Mouse (Mus musculus): ENCODE measurements around the gene Ppp2r2d. TPM values are rescaled to one million over a fixed set of nuclear protein-coding genes. Genes with fewer than 3 reads are reported as not detected.

The Ppp2r2d gene
- polyA plus RNA-seq, 1 experiment from 2014 or later, result 13.9 TPM

DNA sequence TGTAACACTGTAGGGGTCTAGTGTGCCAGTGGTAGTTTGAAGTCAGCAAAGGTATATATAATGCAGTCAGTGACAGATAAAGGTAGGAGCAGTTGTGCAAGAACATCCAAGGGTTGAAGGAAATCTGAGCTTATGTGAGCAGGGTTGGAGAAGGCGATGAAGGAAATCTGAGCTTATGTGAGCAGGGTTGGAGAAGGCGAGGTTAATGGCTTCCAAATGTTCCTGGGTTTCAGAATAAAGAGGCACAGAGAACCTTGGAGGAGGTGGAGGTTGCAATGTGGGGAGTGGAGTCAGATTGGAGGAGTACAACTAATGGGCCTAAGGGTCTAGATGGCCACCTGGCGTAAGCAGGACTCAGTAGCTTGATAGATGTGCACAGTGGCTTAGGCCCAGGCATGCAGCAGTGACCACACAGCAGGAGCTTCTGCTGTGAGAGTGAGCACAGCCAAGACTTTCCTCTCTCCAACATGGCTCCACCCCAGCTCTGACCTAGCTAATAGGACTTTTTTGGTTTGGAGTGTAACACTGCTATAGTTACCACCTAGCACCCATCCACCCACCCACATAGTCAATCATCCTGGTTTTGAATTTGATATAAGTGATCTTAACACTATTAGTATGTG is 18.2 kb downstream of the Ppp2r2d start:
- no peak overlapping the region for H3K9ac ChIP-seq
- peaks cover 6% of the 10 kb centered on the region for H3K4me1 ChIP-seq (replicated peaks)
- no peaks in the 10 kb centered on the region for H3K9me3 ChIP-seq (replicated peaks)
- WGBS (ENCODE audit: insufficient replicate concordance), result 72% methylated on average over 3 of the region's 3 CpGs
- no peak overlapping the region for H3K4me2 ChIP-seq
- no peak overlapping the region for H3K4me3 ChIP-seq (replicated peaks)
- no peak overlapping the region for H3K27ac ChIP-seq (replicated peaks)
- peaks cover 16% of the 10 kb centered on the region for H3K36me3 ChIP-seq (replicated peaks)
- no peak for ATAC-seq (ENCODE audit: insufficient read depth)
- H3K27me3 ChIP-seq, result no peaks in the 10 kb centered on the region

DNA sequence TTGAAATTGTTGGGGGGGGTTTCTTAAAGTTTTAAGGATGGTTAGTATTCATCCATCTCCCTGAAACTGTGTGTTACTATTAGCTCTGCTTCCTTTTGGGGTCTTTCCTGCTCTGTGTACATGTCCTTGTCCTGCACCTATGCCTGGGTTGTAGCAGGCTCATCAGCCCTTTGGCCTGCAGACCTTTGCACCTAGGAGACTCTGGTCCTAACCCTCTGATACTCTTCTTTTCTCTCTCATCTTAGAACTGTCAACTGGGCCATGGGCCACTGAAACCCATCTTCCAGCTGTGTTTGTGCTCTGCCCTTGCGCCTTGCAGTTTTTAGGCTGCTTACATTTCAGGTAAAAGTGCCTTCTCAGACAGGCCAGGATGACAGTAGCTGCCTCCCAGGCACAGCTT is 18.9 kb downstream of the Ppp2r2d start:
- Histone ChIP-seq H3K27me3 (no peaks in the 10 kb centered on the region), H3K9ac (no peak overlapping the region), H3K9me3 (replicated peaks) (no peaks in the 10 kb centered on the region), H3K36me3 (replicated peaks) (peaks cover 22% of the 10 kb centered on the region), H3K27ac (replicated peaks) (no peak overlapping the region), H3K4me3 (replicated peaks) (no peak overlapping the region), H3K4me2 (no peak overlapping the region), H3K4me1 (replicated peaks) (peaks cover 6% of the 10 kb centered on the region)
- ATAC-seq (ENCODE audit: insufficient read depth), result no peak
- 84% methylated on average over 1 of the region's 1 CpGs for WGBS (ENCODE audit: insufficient replicate concordance)

DNA sequence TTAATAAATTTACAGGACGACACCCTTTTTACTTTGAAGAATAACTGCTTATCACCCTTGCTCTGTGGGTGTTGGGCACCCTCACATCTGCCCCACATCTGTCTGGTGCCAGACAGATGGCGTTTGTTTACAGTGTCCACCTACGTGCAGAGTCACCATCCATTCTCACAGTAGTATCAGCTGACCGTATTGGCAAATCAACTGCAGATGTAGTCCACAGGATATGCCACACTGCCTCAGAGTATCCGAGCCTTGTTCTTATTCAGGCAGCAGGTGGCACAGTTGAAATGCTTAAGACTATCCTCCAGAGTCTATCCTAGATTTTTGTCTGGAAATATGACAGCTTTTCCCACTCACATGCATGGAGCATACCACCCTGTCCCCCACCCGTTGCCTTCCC is 21.4 kb downstream of the Ppp2r2d start:
- Histone ChIP-seq H3K27me3 (no peaks in the 10 kb centered on the region), H3K4me1 (replicated peaks) (peaks cover 6% of the 10 kb centered on the region), H3K4me3 (replicated peaks) (no peak overlapping the region), H3K9ac (no peak overlapping the region), H3K27ac (replicated peaks) (no peak overlapping the region), H3K9me3 (replicated peaks) (no peaks in the 10 kb centered on the region), H3K4me2 (no peak overlapping the region), H3K36me3 (replicated peaks) (peaks cover 42% of the 10 kb centered on the region)
- ATAC-seq (ENCODE audit: insufficient read depth), result peak; percentile 52; the same call in 1 of the 2 replicates
- WGBS (ENCODE audit: insufficient replicate concordance), result 60% methylated on average over 6 of the region's 6 CpGs

DNA sequence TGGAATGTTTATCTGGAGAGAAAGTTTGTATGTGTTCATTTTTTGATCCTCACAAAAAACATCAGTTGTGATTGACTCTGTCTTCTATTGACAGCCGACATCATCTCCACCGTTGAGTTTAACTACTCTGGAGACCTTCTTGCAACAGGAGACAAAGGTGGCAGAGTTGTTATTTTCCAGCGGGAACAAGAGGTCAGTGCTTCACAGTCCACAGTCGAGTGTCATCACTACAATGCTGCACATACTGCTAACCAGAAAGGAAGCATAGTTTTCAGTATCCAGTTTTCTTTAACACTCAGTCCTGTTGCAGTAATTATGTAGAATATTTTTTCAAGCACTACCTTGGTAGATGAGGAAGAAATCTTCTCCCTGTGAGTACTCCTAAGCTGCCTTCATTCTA is 22.4 kb downstream of the Ppp2r2d start:
- no peak overlapping the region for H3K27ac ChIP-seq (replicated peaks)
- H3K36me3 ChIP-seq (replicated peaks), result peaks cover 44% of the 10 kb centered on the region
- peaks cover 6% of the 10 kb centered on the region for H3K4me1 ChIP-seq (replicated peaks)
- no peaks in the 10 kb centered on the region for H3K27me3 ChIP-seq
- WGBS (ENCODE audit: insufficient replicate concordance), result 75% methylated on average over 4 of the region's 4 CpGs
- no peak overlapping the region for H3K4me2 ChIP-seq
- no peaks in the 10 kb centered on the region for H3K9me3 ChIP-seq (replicated peaks)
- no peak for ATAC-seq (ENCODE audit: insufficient read depth)
- H3K4me3 ChIP-seq (replicated peaks), result no peak overlapping the region
- H3K9ac ChIP-seq, result no peak overlapping the region

DNA sequence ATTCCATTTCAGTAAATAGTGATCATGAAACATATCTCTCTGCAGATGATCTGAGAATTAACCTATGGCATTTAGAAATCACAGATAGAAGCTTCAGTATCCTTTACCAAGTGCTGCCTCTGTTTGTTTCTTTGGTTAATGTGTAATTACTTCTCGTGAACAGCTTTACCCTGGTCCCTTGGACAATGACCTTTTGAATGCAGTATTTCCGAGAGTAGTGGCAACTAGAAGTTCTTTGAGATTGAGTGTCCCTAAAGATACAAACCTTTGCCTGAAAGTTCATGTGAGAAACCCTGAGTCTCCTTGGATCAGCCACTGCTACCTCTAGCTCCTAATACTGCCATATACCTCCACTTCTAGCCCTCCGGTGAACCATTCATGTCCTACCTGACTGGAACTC is 27.1 kb downstream of the Ppp2r2d start:
- Histone ChIP-seq H3K4me1 (replicated peaks) (0 out of 2 replicates have a peak, but pooled peaks cover 5% of the 10 kb centered on the region), H3K4me2 (no peak overlapping the region), H3K27ac (replicated peaks) (no peak overlapping the region), H3K9me3 (replicated peaks) (no peaks in the 10 kb centered on the region), H3K27me3 (no peaks in the 10 kb centered on the region), H3K9ac (no peak overlapping the region), H3K36me3 (replicated peaks) (peaks cover 90% of the 10 kb centered on the region), H3K4me3 (replicated peaks) (no peak overlapping the region)
- WGBS (ENCODE audit: insufficient replicate concordance), result 77% methylated on average over 3 of the region's 3 CpGs
- no peak for ATAC-seq (ENCODE audit: insufficient read depth)

DNA sequence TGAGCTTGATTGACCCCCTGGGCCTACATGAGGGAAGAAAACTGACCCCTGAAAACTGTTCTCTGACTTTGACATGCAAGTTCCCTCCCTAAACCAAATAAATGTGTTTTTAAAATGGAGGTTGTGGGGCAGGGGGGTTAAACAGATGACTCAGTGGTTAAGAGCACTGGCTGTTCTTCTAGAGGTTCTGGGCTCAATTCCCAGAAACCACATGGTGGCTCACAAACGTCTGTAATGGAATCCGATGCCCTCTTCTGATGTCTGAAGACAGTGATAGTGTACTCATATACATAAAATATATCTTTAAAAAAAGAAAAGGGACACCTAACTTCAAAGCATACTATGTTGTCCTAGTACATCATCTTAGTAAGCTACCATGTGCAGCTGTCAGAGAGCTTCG is 29.2 kb downstream of the Ppp2r2d start:
- H3K4me1 ChIP-seq (replicated peaks), result 0 out of 2 replicates have a peak, but pooled peaks cover 5% of the 10 kb centered on the region
- peaks cover 95% of the 10 kb centered on the region for H3K36me3 ChIP-seq (replicated peaks)
- no peak overlapping the region for H3K27ac ChIP-seq (replicated peaks)
- H3K27me3 ChIP-seq, result no peaks in the 10 kb centered on the region
- WGBS (ENCODE audit: insufficient replicate concordance), result 77% methylated on average over 3 of the region's 3 CpGs
- H3K4me2 ChIP-seq, result no peak overlapping the region
- no peak overlapping the region for H3K4me3 ChIP-seq (replicated peaks)
- no peak overlapping the region for H3K9ac ChIP-seq
- ATAC-seq (ENCODE audit: insufficient read depth), result no peak
- H3K9me3 ChIP-seq (replicated peaks), result no peaks in the 10 kb centered on the region

DNA sequence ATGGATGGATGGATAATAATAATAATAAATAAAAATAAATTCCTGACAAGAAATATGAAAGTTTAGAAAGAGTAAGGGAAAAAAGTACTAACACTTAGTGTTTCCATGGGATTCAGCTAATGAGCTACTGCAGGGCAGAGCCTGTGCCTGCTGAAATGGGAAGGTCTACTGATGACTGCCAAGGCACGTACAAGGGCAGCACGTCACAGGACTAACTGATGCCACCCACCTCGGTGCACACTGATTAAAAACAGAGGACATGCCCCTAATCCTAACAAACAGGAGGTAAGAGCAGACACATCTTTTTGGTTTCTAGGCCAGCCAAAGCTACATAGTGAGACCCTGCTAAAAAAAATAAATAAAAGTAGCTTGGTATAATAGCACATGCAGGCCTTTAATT is 37.8 kb downstream of the Ppp2r2d start:
- no peak overlapping the region for H3K4me3 ChIP-seq (replicated peaks)
- H3K27me3 ChIP-seq, result no peaks in the 10 kb centered on the region
- H3K4me1 ChIP-seq (replicated peaks), result no peaks in the 10 kb centered on the region
- ATAC-seq (ENCODE audit: insufficient read depth), result no peak
- H3K9ac ChIP-seq, result no peak overlapping the region
- H3K4me2 ChIP-seq, result no peak overlapping the region
- 84% methylated on average over 3 of the region's 3 CpGs for WGBS (ENCODE audit: insufficient replicate concordance)
- H3K27ac ChIP-seq (replicated peaks), result no peak overlapping the region
- H3K36me3 ChIP-seq (replicated peaks), result peaks cover 55% of the 10 kb centered on the region
- no peaks in the 10 kb centered on the region for H3K9me3 ChIP-seq (replicated peaks)

DNA sequence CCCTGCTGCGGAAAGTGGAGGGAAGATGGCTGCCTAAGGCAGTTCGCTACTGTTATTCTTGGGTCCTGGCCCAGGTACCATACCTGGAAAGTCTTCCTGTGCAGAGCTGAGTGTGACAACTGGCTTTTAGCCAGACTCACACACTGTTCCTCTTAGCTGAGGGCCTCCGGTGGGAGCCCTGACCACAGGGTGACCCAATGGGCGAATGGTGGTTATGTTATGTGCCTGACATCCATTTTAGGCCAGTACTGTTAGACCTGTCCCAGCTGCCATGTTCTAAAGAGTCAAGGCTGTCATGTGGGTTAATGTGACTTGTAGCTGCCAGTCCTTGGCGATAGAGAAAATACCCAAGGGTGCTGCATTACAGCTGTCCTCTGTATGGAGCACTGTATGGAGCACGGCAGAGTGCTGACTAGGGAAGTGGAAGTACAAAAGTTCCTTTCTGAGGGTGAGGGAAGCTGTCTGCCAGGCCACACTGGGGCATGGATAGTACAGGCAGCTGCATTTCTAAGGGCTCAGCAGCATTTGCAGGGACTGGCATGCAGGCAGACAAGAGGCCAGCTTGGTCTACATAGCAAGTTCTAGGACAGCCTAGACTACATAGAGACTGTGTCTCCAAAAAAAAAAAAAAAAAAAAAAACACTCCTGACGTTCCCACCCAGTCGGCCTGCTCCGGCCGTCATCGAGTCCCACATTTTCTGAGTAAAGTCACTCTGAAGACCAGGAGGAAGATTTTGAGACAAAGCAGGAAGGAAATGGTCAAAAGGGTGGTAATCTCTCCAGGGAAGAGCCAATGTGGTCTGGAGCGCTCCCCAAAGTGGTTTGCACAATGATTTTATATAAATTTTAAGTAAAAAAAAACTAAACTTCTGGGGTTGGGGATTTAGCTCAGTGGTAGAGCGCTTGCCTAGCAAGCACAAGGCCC is 39.7 kb downstream of the Ppp2r2d start:
- WGBS (ENCODE audit: insufficient replicate concordance), result 67% methylated on average over 13 of the region's 13 CpGs
- Histone ChIP-seq H3K4me2 (no peak overlapping the region), H3K27ac (replicated peaks) (no peak overlapping the region), H3K9me3 (replicated peaks) (no peaks in the 10 kb centered on the region), H3K9ac (no peak overlapping the region), H3K36me3 (replicated peaks) (peaks cover 36% of the 10 kb centered on the region), H3K27me3 (no peaks in the 10 kb centered on the region), H3K4me3 (replicated peaks) (no peak overlapping the region), H3K4me1 (replicated peaks) (no peaks in the 10 kb centered on the region)
- peak; percentile 28; the same call in 1 of the 2 replicates for ATAC-seq (ENCODE audit: insufficient read depth)

DNA sequence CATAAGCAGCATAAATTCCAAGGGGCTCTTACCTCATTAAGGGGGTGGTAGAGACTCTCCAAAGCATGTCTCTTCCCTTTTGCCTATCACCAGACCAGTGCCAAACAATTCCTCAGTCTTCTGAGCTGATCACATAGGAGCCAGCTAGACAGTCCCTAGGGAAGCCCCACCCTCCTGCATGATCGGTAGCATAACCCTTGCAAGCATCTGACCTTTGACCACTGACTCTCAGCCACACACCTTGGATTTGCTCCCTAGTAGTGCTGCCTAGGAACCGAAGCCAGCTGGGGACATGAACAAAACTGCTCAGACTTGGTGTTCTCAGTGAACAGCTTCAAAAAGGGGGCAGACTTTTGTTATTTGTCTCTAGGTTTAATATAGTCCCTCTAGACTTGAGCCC is 52.2 kb downstream of the Ppp2r2d start:
- Histone ChIP-seq H3K27ac (replicated peaks) (no peak overlapping the region), H3K9me3 (replicated peaks) (no peaks in the 10 kb centered on the region), H3K36me3 (replicated peaks) (peaks cover 32% of the 10 kb centered on the region), H3K27me3 (no peaks in the 10 kb centered on the region), H3K4me3 (replicated peaks) (no peak overlapping the region), H3K9ac (no peak overlapping the region), H3K4me2 (no peak overlapping the region), H3K4me1 (replicated peaks) (peaks cover 22% of the 10 kb centered on the region; the same call in 1 of the 2 replicates)
- no peak for ATAC-seq (ENCODE audit: insufficient read depth)
- 50% methylated on average over 2 of the region's 2 CpGs for WGBS (ENCODE audit: insufficient replicate concordance)

DNA sequence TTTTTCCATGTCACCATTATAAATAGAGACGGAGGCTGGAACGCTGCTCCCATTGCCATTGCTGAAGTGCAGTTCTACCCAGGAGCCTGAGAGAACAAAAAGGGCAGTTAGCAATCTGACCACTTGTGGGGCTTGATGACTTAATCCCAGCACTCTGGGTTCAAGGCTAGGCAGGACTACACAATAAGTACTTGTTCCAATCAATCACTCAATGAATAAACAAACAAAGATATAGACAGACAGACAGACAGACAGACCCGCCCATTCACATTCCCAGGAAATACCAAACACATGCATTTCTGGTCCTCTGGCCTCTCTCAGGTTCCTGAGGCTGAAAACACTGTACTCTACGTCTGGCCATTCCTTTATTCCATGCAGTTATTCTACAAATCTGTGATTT is 52.9 kb downstream of the Ppp2r2d start:
- no peak for ATAC-seq (ENCODE audit: insufficient read depth)
- Histone ChIP-seq H3K27me3 (no peaks in the 10 kb centered on the region), H3K4me2 (no peak overlapping the region), H3K9ac (no peak overlapping the region), H3K36me3 (replicated peaks) (peaks cover 28% of the 10 kb centered on the region), H3K4me3 (replicated peaks) (no peak overlapping the region), H3K9me3 (replicated peaks) (no peaks in the 10 kb centered on the region), H3K4me1 (replicated peaks) (peaks cover 22% of the 10 kb centered on the region; the same call in 1 of the 2 replicates), H3K27ac (replicated peaks) (no peak overlapping the region)
- 69% methylated on average over 4 of the region's 4 CpGs for WGBS (ENCODE audit: insufficient replicate concordance)

DNA sequence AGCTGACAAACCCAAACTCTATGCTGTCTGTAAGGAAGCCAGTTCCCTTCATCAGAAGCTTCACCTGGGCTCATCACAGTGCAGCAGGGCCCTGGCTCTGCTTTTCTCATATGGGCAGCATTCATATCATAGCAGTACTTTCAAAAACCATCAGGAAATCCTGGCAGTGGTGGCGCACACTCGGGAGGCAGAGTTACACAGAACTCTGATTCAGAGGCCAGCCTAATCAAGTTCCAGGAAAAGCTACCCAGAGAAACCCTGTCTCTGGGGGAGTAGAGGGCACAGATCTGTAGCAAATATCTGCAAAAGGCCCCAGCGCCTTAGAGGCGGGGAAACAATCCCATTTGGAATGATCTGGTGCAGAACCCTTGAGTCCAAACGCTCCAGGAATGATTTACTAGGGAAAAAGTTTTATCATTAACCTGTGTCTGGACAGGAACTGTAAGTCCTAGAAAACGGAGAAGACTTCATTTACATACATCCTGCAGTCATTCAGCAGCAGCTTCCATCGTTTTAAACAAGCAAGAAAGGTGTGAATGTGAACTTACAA is 58.1 kb downstream of the Ppp2r2d start:
- no peaks in the 10 kb centered on the region for H3K9me3 ChIP-seq (replicated peaks)
- WGBS (ENCODE audit: insufficient replicate concordance), result 45% methylated on average over 7 of the region's 7 CpGs
- peak overlapping the region; percentile 65 for H3K27ac ChIP-seq (replicated peaks)
- H3K4me1 ChIP-seq (replicated peaks), result peaks cover 57% of the 10 kb centered on the region
- no peaks in the 10 kb centered on the region for H3K27me3 ChIP-seq
- no peak for ATAC-seq (ENCODE audit: insufficient read depth)
- H3K4me3 ChIP-seq (replicated peaks), result no peak overlapping the region
- H3K4me2 ChIP-seq, result peak overlapping the region; percentile 19; the same call in 1 of the 2 replicates
- 0 out of 2 replicates have a peak, but pooled peaks cover 3% of the 10 kb centered on the region for H3K36me3 ChIP-seq (replicated peaks)
- H3K9ac ChIP-seq, result no peak overlapping the region
